Mouse (Mus musculus): ENCODE results near the gene Hdgf.
"Not testable (repeated sequence)": the region's sequence is repeated elsewhere in the genome, so short reads cannot be mapped to it uniquely, and the experiment has no call there.

Hdgf gene

DNA sequence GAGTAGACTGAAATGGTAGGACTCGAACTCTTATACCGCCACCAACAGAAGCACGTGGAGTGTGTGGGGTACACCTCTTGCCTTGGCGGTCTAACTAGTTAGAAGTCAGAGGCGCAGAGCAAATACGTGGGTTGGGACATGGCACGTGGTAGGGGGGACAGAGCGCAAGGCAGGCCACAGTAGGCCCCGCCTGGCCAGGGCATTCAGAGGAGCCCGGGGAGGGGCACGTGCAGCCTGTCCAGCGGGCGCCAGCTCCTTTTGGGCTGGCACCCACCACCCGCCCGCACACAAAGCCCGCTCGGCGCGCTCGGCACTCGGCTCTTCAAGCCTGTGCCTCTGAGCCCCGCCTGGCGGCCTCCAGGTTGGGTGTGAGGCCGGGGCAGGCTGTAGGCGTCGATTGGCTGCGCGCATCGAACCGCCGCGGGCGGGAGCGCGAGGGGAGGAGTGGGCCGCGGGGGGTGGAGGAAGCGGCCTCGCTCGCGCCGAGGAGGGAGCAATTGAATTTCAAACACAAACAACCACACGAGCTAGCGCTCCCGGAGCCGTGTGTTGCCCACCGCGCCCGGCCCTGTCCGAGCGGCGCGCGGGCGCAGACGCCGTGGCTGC lies at the start of gene Hdgf:
Gene Hdgf (plus strand): TSS at position 442 of the 606 bp plus-strand sequence.
- in situ Hi-C loops (cut with MboI, MseI) = no loop called here

DNA sequence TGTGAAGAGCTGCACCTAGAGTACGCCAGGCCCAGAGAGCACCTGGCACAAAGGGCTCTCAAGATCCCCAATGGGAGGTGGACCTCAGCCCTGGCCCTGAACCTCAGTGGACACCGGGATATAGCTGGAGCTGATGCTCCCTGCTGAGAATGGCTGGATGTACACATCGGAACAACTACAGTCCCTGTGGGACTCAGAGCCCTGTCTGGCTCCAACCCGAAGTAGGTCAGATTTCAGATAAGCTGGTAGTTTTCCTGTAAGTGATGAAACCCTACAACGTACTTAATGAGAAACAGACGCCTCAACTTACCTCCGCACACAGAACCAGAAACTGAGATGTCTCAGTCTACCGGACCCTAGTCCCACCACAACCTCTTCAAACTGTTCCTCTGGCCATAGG lies 48.5 kb upstream of the Hdgf start:
- in situ Hi-C loops (cut with MboI, MseI) = no loop called here

DNA sequence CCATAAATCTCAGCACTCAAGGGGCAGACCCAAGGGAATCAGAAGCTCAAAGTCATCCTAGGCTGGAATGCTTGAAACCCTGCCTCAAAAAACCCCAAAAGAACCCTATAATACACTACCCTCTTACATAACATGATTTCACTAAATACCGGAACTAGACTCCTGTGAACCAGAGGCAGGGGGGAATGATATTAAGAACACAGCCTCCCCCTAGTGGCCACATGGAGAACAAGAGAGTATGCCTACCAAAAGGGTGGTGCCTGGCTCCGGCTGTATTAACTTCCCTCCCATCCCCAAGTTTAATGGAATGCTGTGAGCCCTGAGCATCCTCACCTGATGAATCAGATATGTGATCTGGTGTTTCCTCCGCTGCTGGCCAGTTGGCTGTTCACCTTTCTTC lies 46.3 kb upstream of the Hdgf start:
- in situ Hi-C loops (cut with MboI, MseI) = no loop called here

DNA sequence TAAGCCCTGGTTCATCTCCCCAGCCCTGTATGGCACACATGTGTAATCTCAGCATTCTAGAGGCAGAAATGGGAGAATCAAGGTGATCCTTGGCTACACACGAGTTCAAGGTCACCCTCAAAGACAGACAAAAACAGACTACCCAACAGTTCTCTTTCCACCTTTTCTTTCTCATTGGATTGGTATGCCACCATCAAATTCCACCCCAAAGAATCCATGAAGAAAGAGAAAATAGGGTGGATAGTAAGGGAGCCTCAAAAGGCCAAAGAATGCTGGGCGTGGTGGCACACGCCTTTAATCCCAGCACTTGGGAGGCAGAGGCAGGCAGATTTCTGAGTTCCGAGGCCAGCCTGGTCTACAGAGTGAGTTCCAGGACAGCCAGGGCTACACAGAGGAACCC lies 42.0 kb upstream of the Hdgf start:
- in situ Hi-C loops (cut with MboI, MseI) = not testable (repeated sequence)

DNA sequence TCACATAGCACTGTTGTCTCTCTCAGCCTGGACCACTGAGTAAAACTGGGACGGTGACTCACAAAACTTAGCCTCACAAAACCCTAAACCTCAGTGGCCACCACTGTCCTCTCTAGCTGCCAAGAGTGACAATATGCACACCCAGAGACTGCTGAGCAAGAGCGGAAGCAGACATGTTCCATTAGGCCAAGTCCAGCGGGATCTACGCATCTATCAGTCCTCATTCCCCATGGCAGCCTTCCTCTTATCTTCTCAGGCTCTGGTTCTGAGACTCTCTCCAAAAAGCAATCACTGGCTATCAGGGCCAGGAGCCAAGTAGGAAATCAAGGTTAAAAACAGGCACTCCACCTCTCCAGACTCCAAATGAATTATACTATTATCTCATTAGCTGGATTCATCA lies 28.4 kb upstream of the Hdgf start:
- in situ Hi-C loops (cut with MboI, MseI) = no loop called here

DNA sequence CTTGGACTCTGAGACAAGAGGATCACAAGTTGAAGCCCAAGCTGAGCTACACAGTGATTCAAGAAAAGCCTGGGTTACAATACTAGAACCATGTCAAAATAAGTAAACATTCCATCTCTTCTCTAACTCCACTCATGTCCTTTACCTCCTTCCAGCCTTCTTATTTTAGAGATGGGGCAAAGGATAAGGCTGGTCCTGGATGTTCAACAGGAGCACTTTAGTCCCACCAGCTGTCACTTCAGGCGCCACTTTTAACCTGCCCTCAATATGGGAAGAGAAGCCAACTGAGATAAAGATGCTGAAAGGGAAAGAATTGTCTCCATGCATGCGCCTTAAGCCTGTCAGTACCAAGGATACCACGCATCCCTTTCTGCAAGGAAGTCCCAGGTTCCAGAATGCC lies 21.8 kb upstream of the Hdgf start:
- in situ Hi-C loops (cut with MboI, MseI) = no loop called here

DNA sequence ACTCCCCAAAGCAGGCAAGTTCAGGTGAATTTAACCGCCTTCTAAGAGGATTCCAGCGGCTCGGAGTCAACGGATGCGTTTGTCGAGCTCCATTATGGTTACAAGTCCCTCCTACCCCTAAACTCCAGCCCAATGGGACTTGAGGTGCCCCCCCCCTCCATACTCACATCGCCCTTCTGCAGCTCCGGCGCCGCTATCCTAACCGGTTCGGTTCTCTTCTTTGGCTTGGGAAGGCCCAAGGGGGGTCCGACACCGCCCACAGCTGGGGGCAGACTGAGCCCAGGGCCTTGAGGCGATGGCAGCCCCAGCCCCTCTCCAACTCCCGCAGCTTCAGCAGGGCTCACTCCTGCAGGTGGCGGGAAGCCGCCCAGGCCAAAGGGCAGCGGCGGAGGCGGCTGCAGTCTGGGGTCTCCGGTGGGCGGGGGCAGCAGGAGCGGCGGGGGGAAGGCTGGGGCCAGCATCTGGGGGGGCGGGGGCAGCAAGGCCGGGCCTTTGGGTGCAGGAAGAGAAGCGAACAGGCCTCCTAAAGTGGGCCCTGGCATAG lies 21.3 kb upstream of the Hdgf start:
- in situ Hi-C loops (cut with MboI, MseI) = no loop called here

DNA sequence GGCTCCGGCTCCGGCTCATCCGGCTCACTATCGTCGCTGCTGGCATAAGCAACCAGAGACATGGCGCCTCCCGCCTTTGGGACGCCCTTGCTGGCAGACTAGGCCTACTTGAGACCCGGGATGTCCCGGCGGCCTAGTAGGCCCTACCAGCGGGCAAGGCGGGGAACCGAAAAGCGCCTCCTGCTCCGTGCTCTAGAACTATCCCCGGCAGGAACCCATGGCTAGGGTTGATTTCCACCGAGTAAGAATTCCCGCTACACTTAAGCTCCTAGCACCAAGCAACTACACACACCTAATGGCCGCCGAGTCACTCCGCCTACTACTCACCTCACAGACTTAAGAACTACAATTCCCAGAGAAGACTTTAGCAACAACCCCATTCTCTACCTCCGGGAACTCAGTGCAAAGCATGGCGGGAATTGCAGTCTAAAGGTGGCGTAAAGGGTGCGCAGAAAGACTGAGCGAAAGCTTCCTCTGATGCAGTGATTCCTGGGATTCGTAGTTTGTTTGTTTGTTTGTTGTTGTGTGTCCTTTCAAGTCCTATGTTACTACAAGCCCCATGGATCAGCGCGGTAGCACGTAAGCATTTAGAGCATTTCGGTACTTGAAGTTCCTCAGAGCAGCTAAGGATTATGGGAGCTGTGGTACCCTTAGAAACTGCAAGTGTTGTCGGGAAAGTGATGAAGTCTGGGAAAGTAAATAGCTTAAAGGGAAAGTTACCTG lies 20.7 kb upstream of the Hdgf start, which contains the start of gene Prcc:
Gene Prcc (minus strand): TSS at position 328 of the 723 bp plus-strand sequence.
- in situ Hi-C loops (cut with MboI, MseI) = no loop called here

DNA sequence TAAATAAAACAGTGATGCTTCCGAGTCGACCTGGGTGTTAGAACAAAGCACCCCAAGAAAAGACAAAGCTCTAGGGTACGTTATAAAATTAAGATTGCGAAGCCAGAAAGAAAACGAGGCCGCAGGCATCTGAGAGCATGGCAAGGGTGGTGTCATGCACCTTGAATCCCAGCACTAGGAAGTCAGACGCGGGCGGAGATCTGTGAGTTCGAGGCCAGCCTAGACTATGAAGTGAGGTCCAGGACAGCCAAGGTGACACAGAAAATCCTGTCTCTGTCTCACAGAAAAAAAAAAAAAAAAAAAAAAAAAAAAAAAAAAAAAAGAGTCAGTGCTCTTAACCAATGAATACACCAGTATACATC lies 20.1 kb upstream of the Hdgf start:
- in situ Hi-C loops (cut with MboI, MseI) = no loop called here

DNA sequence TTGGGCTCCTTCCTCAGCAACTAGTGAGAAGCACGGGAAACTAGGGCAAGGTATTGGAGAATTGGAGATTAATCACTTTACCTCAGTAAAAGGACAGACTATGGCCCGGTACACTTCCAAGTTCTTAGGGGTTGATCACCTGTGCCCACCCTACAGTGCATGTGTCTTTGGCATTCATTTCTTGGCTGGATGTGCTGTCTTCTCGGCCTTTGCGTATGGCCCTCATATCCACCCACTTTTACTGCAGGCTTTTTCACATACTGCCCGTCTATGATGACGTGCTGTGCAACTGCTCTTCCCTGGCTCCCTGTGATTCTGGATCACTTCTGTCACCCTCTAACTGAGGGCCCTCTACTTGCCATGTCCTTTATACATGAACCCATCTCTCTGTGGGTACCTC lies 19.7 kb upstream of the Hdgf start:
- in situ Hi-C loops (cut with MboI, MseI) = no loop called here

DNA sequence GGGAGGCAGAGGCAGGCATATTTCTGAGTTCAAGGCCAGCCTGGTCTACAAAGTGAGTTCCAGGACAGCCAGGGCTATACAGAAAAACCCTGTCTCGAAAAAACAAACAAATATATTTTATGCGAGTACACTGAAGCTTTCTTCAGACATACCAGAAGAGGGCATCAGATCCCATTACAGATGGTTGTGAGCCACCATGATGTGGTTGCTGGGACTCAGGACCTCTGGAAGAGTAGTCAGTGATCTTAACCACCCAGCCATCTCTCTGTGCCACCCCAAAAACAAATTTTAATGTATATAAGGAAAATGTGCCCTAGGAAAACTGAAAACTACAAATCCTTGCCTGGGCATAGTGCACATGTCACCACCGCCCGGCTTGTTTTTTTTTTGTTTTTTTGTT lies 18.7 kb upstream of the Hdgf start:
- in situ Hi-C loops (cut with MboI, MseI) = not testable (repeated sequence)

DNA sequence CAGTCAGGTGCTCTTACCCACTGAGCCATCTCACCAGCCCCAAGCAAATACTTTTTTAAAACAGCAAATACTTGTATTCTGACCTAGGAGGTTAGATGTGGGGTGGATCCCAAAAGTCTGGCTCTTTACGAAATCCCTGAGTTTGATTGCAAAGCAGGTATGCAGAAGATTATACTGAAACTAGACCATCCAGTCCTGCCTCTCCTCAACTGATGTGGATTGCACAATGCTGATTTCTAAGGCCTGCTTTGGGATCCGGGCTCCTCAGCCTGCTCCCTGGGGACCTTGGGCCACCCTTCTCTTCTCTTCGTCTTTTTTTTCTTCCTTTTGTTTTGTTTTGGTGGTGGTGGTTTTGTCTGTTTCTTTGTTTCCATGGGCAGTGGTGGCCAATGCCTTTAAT lies 14.6 kb upstream of the Hdgf start:
- in situ Hi-C loops (cut with MboI, MseI) = no loop called here

DNA sequence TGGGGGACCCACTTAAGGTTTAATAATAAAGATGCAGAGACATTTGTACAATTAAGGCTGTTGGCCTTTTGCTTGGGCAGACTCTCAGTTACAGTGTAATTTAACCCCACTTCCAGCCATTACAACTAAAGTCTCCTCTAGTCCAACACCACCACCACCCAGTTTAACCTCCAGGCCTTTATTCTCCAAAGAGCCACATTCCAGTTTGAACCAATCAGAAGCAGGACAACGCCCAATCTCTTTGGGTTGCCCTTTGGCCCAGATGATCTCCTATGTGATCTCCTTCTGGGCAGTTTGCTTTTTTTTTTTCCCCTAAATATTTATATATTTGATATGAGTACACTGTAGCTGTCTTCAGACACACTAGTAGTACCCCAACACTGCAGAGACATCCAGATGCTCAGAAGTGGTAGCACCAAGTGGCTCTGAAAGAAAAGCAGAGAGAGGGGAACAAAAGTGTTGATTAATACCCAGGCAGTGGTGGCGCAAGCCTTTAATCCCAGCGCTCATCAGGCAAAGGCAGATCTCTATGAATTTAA lies 12.7 kb upstream of the Hdgf start:
- in situ Hi-C loops (cut with MboI, MseI) = no loop called here

DNA sequence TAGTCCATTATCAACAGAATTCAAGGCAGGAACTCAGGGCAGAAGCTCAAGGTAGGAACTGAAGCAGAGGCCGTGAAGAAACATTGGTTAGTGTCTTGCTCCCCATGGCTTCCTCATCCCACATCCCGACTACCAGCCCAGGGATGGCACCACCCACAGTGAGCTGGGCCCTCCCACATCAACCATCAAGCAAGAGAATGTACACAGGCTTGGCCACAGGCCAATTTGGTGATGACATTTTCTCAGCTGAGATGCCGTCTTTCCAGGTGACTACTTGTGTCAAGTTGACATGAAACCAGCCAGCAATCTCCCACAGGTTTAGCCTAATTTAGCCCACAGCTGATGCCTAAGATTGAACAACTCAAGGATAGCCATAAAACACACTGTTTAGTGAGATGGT lies 6.9 kb upstream of the Hdgf start:
- in situ Hi-C loops (cut with MboI, MseI) = no loop called here

DNA sequence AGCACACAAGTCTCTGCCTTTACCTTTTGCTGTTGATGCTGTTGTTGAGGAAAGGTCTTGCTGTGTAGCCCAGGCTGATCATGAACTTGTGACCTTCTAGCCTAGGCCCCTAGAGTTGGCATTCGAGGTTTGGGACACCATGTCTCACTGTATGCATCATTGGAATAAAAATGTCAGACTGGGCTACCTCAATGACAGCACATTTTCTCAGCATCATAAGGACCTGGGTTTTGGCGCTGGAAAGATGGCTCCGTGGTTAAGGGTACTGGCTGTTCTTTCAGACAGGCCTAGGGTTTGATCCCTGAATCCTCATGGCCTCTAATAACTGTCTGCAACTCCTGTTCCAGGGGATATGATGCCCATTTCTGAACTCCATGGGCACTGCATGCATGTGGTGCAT lies 6.3 kb upstream of the Hdgf start:
- in situ Hi-C loops (cut with MboI, MseI) = no loop called here

DNA sequence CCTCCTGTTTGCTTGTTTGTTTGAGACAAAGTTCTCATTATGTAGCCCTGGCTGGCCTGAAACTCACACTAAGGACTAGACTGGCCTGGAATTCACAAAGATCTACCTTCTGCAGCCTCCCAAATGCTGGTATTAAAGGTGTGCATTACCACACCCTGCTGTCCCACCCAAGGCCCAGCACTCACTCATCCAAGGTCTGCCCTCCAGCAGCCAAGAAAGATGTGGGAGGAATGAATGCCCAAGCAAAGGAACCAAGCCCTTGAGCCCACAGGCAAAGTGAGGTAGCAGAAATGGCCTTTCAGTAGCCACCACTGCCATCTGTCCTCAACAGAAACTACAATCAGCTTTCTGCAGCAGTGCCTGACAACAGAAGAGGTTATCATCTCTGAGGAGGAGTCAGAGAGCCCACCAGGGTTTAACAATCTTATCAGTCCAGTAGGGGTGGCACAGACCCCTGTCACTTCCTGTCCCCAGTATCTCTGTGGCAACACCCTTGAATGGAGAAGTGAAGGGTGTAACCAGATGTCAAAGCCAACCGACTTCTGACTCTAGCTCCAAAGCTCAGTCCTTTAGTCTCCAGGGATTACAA lies 5.0 kb upstream of the Hdgf start:
- in situ Hi-C loops (cut with MboI, MseI) = no loop called here

DNA sequence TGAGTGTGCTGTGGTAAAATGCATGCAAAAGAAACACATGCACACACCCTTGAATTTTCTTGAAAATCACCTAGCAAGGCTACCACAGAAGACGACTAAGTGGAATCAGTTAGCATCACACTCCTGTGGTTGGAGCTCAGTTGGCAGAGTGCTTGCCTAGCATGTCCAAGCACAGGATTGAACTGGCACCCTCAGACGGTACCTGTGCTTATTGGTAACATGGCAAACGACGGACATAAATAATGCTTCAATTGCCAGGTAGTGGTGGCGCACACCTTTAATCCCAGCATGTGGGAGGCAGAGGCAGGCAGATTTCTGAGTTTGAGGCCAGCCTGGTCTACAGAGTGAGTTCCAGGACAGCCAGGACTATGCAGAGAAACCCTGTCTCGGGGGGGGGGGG lies 4.2 kb upstream of the Hdgf start:
- in situ Hi-C loops (cut with MboI, MseI) = not testable (repeated sequence)

DNA sequence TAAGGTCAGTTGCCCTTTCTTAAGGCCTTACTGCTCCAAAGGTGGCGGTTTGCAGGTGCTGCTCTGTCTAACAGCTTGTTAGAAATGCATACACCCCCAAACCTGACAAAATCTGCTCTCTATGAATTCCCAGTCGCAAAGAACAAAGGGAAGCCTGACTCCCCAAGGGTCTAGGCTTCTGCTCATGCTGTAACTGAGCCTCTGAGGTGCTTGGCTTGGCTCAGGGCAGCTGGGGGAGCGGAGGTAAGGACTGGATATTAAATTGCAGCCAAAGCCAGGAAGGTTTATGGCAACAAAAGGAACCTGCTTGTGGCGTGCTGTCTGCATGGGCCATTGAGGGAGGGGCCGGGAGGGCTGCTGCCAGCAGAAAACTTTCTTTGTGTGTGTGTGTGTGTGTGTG lies 2.3 kb upstream of the Hdgf start:
- in situ Hi-C loops (cut with MboI, MseI) = no loop called here

DNA sequence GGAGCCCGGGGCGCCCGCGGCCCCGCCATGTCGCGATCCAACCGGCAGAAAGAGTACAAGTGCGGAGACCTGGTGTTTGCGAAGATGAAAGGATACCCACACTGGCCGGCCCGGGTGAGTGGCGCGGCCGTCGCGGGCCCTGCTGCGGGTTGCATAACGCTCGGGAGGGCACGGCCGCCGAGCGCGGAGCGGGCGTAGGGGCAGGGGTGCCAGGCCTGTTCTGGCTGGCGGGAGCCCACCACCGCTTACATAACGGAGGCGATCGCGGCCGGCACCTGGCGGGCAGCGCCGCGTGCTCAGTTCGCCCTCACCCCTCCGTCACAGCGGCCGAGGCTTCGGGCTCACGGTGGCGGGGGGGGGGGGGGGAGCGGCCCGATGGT lies 470 bp downstream of the Hdgf start:
- in situ Hi-C loops (cut with MboI, MseI) = no loop called here

DNA sequence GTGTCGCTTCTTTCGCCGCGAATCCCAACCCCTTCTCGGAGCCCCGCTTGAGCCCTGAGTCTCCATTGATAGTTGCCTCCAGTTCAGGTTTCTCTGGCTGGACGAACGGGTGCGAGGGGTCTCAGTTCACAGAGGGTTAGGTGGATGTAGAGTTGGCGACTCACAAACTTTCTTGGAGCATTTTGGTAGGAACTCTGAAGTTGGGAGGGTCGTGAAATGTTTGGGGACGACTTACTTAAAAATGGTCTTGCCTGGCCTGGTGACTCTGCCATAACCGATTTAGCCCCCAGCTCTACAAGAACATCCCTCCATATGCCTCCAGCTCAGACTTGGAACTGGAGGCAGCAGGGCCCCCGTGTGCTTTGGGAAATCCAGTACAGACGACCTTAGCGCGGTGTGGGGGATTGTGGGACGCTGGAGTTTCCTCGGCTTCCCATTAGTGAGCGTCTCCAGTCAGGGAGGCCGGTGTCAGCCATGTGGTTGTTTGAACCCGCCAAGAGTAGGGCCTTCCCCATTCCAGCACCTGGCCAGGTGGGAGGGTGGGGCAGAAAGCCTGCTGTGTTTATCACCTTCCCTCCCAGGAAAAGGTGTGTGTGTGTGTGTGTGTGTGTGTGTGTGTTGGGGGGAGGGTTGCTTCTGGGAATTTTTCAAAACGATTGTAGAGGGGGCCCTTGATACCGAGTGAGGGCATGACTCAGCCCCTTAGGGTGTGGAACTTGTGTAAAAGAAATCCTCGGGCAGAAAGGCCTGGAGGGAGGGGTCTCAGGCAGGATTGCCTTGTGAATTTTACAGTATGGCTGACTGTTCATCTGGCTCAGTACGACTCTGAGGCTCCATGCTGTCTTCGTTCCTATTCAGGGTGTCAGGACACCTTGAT lies 1.1 kb downstream of the Hdgf start:
- in situ Hi-C loops (cut with MboI, MseI) = no loop called here

DNA sequence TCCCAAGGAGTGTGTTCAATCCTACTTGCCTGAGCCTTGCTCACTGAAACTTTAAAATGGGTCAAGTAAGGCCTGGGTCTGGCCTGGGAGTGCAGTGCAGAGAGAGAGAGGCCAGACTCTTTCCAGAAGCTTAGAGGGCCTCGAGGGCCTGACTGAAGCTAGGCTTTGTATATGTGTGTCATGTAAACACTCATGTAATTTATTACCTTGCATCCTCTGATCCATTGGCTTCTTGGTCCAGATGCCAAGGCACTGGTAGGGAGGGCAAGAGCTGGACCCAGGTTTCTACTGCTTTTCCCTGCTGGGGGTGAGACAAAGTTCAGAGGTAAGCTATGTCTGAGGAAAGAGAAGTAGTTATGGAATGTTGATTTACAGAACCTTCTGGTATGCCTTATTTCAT lies 1.8 kb downstream of the Hdgf start:
- in situ Hi-C loops (cut with MboI, MseI) = no loop called here

DNA sequence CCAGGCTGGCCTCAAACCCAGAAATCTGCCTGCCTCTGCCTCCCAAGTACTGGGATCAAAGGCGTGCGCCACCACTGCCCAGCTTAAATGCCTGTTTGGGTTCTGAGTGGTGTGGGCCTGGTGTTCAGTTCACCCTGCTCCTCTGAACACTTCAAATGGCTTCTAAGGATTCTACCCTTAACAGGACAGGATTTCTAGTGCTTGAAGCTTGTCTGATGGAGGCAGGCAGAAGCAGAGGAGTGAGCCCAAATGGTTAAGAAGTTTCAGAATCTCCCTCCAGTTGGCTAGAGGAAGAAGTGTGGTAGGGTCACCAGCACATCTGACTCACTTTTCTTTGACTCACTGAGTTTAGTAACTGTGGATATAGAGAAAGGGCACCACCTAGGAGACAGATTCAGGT lies 3.3 kb downstream of the Hdgf start:
- in situ Hi-C loops (cut with MboI, MseI) = no loop called here

Measured in T-helper 2 cell (primary cell).